Mouse (Mus musculus): ENCODE data around the gene Grhl1. TPM values are rescaled to one million over a fixed set of nuclear protein-coding genes. Genes with fewer than 3 reads are reported as not detected.
"Not testable (repeated sequence)": the region's sequence is repeated elsewhere in the genome, so short reads cannot be mapped to it uniquely, and the experiment has no call there.

The Grhl1 gene
- 0.43 and 0.60 TPM in 2 replicates for polyA plus RNA-seq (2014; fragmentation: Nextera tagmentation; extraction: Ambion mirVana)

DNA sequence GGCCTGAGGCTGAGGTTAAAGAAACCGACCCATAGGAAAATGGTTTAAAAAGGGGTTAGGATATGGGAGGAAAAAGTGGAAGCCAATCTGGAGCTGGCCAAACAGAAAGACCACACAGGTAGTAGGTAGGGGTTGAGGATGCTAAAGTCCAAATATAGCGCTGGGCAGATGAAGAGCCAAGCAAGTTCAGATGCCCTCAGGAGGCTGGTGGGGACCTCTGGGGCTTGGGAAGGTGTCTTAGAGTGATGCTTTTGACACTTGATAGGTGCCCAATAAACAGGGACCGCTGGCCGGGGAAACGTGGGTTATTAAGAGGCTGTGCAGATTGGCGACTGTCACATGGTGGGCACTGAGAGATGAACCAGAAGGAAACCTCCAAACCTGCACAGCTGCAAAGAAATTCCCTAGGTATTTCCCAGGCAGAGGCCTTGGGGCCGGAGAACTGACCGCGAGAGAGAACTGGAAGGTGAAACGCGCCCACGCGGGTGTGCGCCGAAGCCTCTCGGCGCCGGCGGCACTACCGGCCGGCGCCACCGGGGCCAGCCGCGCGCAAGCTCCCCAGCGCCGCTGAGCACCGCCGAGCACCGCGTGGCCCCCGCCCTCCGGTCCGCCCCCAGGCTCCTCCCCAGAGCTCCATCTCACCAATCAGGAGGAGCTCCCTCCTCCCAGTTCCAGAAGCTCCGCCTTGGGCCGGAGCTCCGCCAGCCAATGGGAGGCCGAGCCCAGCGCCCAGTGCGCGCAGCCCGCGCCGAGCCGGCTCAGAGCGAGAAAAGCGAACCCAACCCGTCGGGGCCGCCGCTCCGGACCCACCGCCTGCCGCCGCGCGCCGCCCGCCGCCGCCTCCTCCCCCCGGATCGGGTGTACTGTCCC is at the start of gene Grhl1:
TSS of gene Grhl1 (plus strand) at position 761 of the 870 bp plus-strand sequence.
- DNase-seq (ENCODE audit: low spot score) (peak; percentile 92), ATAC-seq (ENCODE audit: low FRiP score) (peak; percentile 100)
- 2% methylated on average over 52 of the region's 64 CpGs for WGBS
- Histone ChIP-seq H3K9me3 (ENCODE audit: control insufficient read depth, low read length) (no peaks in the 10 kb centered on the region), H3K4me2 (replicated peaks; ENCODE audit: low read depth, low read length) (peak within 1 kb of the TSS; percentile 85), H3K36me3 (ENCODE audit: control insufficient read depth, insufficient read depth, low read length) (no peaks in the 10 kb centered on the region), H3K4me3 (ENCODE audit: low read depth, low read length) (peak within 1 kb of the TSS; percentile 62), H3K4me1 (replicated peaks; ENCODE audit: control insufficient read depth, insufficient read depth, low read length) (no peaks in the 10 kb centered on the region; the same call in 1 of the 2 replicates), H3K27me3 (ENCODE audit: control insufficient read depth, insufficient read depth, low read length) (peaks cover 13% of the 10 kb centered on the region), H3K9ac (ENCODE audit: low read depth, low read length) (peak within 1 kb of the TSS; percentile 47; the same call in 1 of the 2 replicates), H3K27ac (ENCODE audit: low read depth, low read length) (no peak within 1 kb of the TSS)

DNA sequence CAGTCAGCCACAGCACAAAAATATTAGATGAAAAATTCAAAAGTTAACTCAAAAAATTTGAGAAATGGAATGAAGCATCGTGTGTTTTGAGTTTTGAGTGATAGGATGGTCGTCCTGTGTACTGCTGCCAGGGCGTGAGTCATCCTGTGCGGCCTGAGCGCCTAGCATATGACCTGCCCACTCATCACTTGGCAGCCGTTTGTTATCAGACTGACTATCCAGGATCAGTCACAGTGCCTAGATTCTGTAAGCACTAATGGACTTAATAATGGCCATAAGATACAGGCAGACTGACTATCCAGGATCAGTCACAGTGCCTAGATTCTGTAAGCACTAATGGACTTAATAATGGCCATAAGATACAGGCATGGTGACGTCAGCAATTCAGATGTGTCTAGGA is 47.0 kb upstream of the Grhl1 start:
- not testable (repeated sequence) for H3K27me3 ChIP-seq (ENCODE audit: control insufficient read depth, insufficient read depth, low read length); H3K27ac ChIP-seq (ENCODE audit: low read depth, low read length); H3K4me2 ChIP-seq (replicated peaks; ENCODE audit: low read depth, low read length); H3K36me3 ChIP-seq (ENCODE audit: control insufficient read depth, insufficient read depth, low read length); H3K4me1 ChIP-seq (replicated peaks; ENCODE audit: control insufficient read depth, insufficient read depth, low read length); DNase-seq (ENCODE audit: low spot score); ATAC-seq (ENCODE audit: low FRiP score); H3K9ac ChIP-seq (ENCODE audit: low read depth, low read length); H3K9me3 ChIP-seq (ENCODE audit: control insufficient read depth, low read length); H3K4me3 ChIP-seq (ENCODE audit: low read depth, low read length)
- 93% methylated on average over 7 of the region's 7 CpGs for WGBS

DNA sequence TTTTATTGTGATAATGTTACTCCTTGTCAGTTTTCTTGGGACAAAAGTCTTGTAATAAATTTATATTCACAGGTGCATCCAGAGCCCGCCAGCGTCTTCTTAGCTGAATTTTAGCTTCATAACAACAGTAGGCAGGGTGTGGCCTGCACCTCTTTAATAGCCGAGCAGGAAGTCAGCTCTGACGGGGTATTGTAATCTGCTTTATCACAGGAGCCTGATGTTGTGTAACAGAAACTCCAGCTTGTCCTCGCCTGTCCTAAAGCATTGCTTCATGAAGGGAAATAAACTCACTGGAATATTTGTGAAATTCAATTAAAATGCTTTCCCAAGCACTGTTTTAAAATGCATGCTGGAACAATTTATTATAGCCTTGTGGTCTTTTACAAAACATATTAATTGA is 35.7 kb upstream of the Grhl1 start:
- Histone ChIP-seq H3K4me2 (replicated peaks; ENCODE audit: low read depth, low read length) (no peak overlapping the region), H3K27ac (ENCODE audit: low read depth, low read length) (no peak overlapping the region), H3K36me3 (ENCODE audit: control insufficient read depth, insufficient read depth, low read length) (no peaks in the 10 kb centered on the region), H3K9ac (ENCODE audit: low read depth, low read length) (no peak overlapping the region), H3K27me3 (ENCODE audit: control insufficient read depth, insufficient read depth, low read length) (no peaks in the 10 kb centered on the region), H3K4me3 (ENCODE audit: low read depth, low read length) (no peak overlapping the region), H3K9me3 (ENCODE audit: control insufficient read depth, low read length) (no peaks in the 10 kb centered on the region), H3K4me1 (replicated peaks; ENCODE audit: control insufficient read depth, insufficient read depth, low read length) (no peaks in the 10 kb centered on the region)
- 73% methylated on average over 5 of the region's 5 CpGs for WGBS
- ATAC-seq (ENCODE audit: low FRiP score) (no peak), DNase-seq (ENCODE audit: low spot score) (no peak)

DNA sequence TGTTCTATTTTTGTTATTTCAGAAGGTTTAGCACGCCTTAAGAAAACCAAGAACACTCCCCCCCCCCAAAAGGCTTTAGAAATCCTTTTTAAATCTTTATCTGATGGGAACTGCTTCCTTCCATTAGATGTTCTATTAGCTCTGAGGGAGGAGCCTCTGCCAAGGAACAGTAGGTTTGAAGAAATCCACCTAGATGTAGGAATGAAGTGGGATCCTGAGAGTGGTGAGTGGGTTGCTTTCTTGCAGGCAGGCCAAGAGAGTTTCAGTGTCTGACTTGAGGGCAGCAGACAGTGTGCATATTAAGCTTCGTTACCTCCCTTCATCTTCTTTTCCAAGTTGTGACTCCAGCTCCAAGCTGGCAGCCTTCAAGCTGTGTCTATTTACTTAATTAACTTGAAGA is 34.9 kb upstream of the Grhl1 start:
- Histone ChIP-seq H3K4me3 (ENCODE audit: low read depth, low read length) (no peak overlapping the region), H3K27ac (ENCODE audit: low read depth, low read length) (no peak overlapping the region), H3K4me2 (replicated peaks; ENCODE audit: low read depth, low read length) (no peak overlapping the region), H3K9me3 (ENCODE audit: control insufficient read depth, low read length) (no peaks in the 10 kb centered on the region), H3K4me1 (replicated peaks; ENCODE audit: control insufficient read depth, insufficient read depth, low read length) (no peaks in the 10 kb centered on the region), H3K9ac (ENCODE audit: low read depth, low read length) (no peak overlapping the region), H3K27me3 (ENCODE audit: control insufficient read depth, insufficient read depth, low read length) (no peaks in the 10 kb centered on the region), H3K36me3 (ENCODE audit: control insufficient read depth, insufficient read depth, low read length) (no peaks in the 10 kb centered on the region)
- WGBS: 73% methylated on average over 2 of the region's 2 CpGs
- no peak for DNase-seq (ENCODE audit: low spot score)
- ATAC-seq (ENCODE audit: low FRiP score): no peak

DNA sequence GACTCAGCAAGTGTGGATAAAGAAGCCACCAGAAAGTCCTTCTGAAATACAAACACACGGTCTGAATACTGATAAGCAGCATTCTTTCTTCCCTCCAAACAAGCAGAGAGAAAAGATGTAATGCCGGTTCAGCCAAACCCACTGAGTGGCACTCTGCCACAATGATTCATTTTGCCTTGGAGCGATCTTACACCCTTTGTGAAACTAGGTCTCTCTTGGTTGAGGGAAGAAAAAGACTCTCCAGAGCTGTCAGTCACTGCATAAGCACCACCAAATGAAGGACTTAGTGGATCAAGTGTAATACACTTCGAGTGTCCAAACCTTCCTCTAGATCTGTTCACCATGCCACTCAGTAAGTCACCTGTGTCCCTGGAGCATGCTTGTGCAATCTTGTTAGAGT is 34.1 kb upstream of the Grhl1 start:
- WGBS: 81% methylated on average over 4 of the region's 4 CpGs
- Histone ChIP-seq H3K4me1 (replicated peaks; ENCODE audit: control insufficient read depth, insufficient read depth, low read length) (no peaks in the 10 kb centered on the region), H3K4me2 (replicated peaks; ENCODE audit: low read depth, low read length) (no peak overlapping the region), H3K9ac (ENCODE audit: low read depth, low read length) (no peak overlapping the region), H3K9me3 (ENCODE audit: control insufficient read depth, low read length) (no peaks in the 10 kb centered on the region), H3K27ac (ENCODE audit: low read depth, low read length) (no peak overlapping the region), H3K4me3 (ENCODE audit: low read depth, low read length) (no peak overlapping the region), H3K36me3 (ENCODE audit: control insufficient read depth, insufficient read depth, low read length) (no peaks in the 10 kb centered on the region), H3K27me3 (ENCODE audit: control insufficient read depth, insufficient read depth, low read length) (no peaks in the 10 kb centered on the region)
- DNase-seq (ENCODE audit: low spot score) (no peak), ATAC-seq (ENCODE audit: low FRiP score) (no peak)

DNA sequence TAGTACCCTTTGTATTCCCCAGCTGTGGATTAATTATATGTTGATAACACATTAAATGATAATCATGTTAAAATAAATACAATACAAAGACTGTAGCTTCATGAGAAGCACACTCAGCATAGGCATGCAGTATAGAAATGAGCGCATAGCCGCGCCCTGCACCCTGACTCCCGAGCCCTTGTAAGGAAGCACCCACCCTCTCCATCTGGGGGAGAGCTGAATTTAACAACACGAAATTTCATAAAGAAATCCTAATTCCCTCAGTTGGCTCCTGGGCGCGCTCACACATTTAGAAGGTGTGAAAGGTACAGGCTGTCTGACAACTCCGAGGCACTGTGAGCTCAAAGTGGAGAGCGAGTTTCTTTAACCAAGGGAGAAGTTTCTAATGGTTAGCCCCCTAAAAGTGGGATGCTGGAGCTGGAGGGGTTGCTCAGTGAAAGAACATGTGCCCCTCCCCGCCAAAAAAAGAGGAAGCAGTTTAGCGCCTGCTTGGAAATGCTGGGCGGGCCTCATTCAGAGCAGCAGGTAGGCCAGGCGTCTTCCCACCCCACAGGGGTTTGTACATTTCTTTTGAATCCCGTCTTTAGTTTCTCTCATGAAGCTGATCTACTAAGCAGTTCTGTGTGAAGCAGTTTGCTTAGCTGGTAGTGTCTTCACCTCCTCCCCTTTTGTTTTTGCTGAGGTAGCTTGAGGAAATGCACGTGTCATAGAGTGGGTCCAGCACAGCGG is 30.5 kb upstream of the Grhl1 start:
- Histone ChIP-seq H3K9ac (ENCODE audit: low read depth, low read length) (no peak overlapping the region), H3K9me3 (ENCODE audit: control insufficient read depth, low read length) (no peaks in the 10 kb centered on the region), H3K4me3 (ENCODE audit: low read depth, low read length) (no peak overlapping the region), H3K4me2 (replicated peaks; ENCODE audit: low read depth, low read length) (no peak overlapping the region), H3K4me1 (replicated peaks; ENCODE audit: control insufficient read depth, insufficient read depth, low read length) (no peaks in the 10 kb centered on the region), H3K27me3 (ENCODE audit: control insufficient read depth, insufficient read depth, low read length) (no peaks in the 10 kb centered on the region), H3K36me3 (ENCODE audit: control insufficient read depth, insufficient read depth, low read length) (no peaks in the 10 kb centered on the region), H3K27ac (ENCODE audit: low read depth, low read length) (no peak overlapping the region)
- 88% methylated on average over 16 of the region's 16 CpGs for WGBS
- DNase-seq (ENCODE audit: low spot score): no peak
- no peak for ATAC-seq (ENCODE audit: low FRiP score)

DNA sequence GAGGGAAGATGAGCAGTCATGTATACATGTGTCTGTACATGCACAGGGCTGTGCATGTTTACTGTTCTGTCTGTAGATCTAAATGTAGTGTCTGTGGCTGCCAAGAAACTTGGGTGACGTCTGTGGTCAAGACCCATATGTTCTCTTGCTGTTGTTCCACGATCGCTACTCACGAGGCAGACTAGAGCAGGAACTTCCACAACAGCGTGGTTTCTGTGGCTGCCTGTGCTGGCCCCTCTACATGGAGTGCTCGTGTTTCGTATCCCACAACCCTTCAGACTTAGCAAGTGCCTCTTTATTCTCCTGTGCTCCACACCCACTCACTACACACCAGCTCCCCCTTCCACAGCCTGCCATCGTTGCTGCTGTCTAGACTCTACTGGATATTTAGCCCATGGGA is 24.4 kb upstream of the Grhl1 start:
- no peaks in the 10 kb centered on the region for H3K4me1 ChIP-seq (replicated peaks; ENCODE audit: control insufficient read depth, insufficient read depth, low read length)
- H3K4me2 ChIP-seq (replicated peaks; ENCODE audit: low read depth, low read length): no peak overlapping the region
- H3K27me3 ChIP-seq (ENCODE audit: control insufficient read depth, insufficient read depth, low read length): no peaks in the 10 kb centered on the region
- no peaks in the 10 kb centered on the region for H3K36me3 ChIP-seq (ENCODE audit: control insufficient read depth, insufficient read depth, low read length)
- no peak for ATAC-seq (ENCODE audit: low FRiP score)
- H3K4me3 ChIP-seq (ENCODE audit: low read depth, low read length): no peak overlapping the region
- no peaks in the 10 kb centered on the region for H3K9me3 ChIP-seq (ENCODE audit: control insufficient read depth, low read length)
- DNase-seq (ENCODE audit: low spot score): no peak
- 91% methylated on average over 8 of the region's 8 CpGs for WGBS
- H3K27ac ChIP-seq (ENCODE audit: low read depth, low read length): no peak overlapping the region
- no peak overlapping the region for H3K9ac ChIP-seq (ENCODE audit: low read depth, low read length)

DNA sequence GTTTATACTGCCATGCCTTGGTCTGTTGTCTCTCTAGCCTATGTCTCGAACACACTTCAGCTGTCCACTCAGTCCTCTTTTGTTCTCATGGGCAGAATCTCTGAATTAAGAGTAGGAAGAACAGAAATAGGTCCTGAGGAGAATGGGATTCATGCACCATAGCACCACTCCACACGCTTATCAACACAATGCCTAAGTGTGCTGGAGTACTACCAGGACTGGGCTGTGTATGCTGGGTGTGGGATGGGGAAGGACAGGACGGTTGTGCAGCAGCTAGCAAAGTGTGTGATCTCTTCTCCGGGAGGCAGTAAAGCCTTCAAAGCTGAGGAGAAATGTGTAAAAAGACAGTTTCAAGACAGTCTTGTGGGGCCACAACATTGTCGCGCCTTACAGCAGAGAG is 23.2 kb upstream of the Grhl1 start:
- 91% methylated on average over 6 of the region's 6 CpGs for WGBS

More for the DNA sequence above, 23.2 kb upstream of the Grhl1 start:
- Histone ChIP-seq H3K4me3 (ENCODE audit: low read depth, low read length) (no peak overlapping the region), H3K9me3 (ENCODE audit: control insufficient read depth, low read length) (no peaks in the 10 kb centered on the region), H3K36me3 (ENCODE audit: control insufficient read depth, insufficient read depth, low read length) (no peaks in the 10 kb centered on the region), H3K27me3 (ENCODE audit: control insufficient read depth, insufficient read depth, low read length) (no peaks in the 10 kb centered on the region), H3K4me1 (replicated peaks; ENCODE audit: control insufficient read depth, insufficient read depth, low read length) (no peaks in the 10 kb centered on the region), H3K27ac (ENCODE audit: low read depth, low read length) (no peak overlapping the region), H3K9ac (ENCODE audit: low read depth, low read length) (no peak overlapping the region), H3K4me2 (replicated peaks; ENCODE audit: low read depth, low read length) (no peak overlapping the region)
- DNase-seq (ENCODE audit: low spot score) (no peak), ATAC-seq (ENCODE audit: low FRiP score) (no peak)

Data from hindbrain, embryonic 11.5 days (tissue).